Mouse (Mus musculus): ENCODE data around the gene Wwp2.

DNA sequence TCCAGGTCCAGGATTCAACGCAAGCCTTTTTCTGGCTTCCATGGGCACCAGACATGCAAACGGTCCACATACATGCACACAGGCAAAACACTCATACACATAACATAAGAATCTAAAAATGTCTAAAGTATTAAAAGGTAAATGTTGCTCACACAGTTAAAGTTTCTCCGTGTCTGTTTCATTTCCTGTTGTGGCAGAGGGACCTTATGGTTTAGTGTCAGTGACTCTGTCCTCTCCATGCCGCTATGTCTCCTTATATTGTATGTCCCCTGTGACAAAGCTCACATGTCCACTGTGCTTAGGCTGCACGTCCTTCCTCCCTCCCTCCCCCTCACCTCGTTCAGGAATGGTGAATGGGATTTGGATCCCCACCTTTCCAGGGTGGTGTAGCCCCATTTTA, 13.5 kb downstream of the Wwp2 start:
- TF ChIP-seq GABPA (IDR thresholded peaks at IDR 0.05; ENCODE audit: low read depth, low read length) = no peak
- TF ChIP-seq TBP (IDR thresholded peaks at IDR 0.05; ENCODE audit: low read depth, low read length) = no peak
- no peak for TF ChIP-seq HCFC1 (IDR thresholded peaks at IDR 0.05; ENCODE audit: low read depth, low read length)
- TF ChIP-seq CTCF (IDR thresholded peaks at IDR 0.05 in 2 of 3, conservative IDR thresholded peaks at IDR 0.05 in 1 of 3; ENCODE audit: control insufficient read depth in 1 of 3, insufficient read depth in 1 of 3, low read depth in 2 of 3, low read length in 3 of 3, poor library complexity in 1 of 3, severe bottlenecking in 1 of 3) = no peak
- no peak for TF ChIP-seq EP300 (IDR thresholded peaks at IDR 0.05; ENCODE audit: low read depth in 1 of 2, low read length in 2 of 2)
- no peak for TF ChIP-seq POLR2A (IDR thresholded peaks at IDR 0.05; ENCODE audit: control insufficient read depth in 1 of 2, insufficient read depth in 1 of 2, low read depth in 1 of 2, low read length in 2 of 2, poor library complexity in 1 of 2)
- TF ChIP-seq POLR2AphosphoS2 (IDR thresholded peaks at IDR 0.05; ENCODE audit: low read length) = no peak
- TF ChIP-seq NRF1 (IDR thresholded peaks at IDR 0.05; ENCODE audit: insufficient read depth, low read depth, low read length, poor library complexity, severe bottlenecking) = no peak
- TF ChIP-seq MXI1 (IDR thresholded peaks at IDR 0.05; ENCODE audit: low read depth, low read length) = no peak
- TF ChIP-seq ELF1 (IDR thresholded peaks at IDR 0.05; ENCODE audit: low read depth, low read length) = no peak
- no peak for TF ChIP-seq RCOR1 (IDR thresholded peaks at IDR 0.05; ENCODE audit: low read depth, low read length)
- no peak for TF ChIP-seq KAT2A (conservative IDR thresholded peaks at IDR 0.05; ENCODE audit: low read depth, low read length)
- no peak for TF ChIP-seq SMC3 (IDR thresholded peaks at IDR 0.05; ENCODE audit: low read depth, low read length)
- TF ChIP-seq MYC (IDR thresholded peaks at IDR 0.05; ENCODE audit: low read depth, low read length) = no peak

Data from MEL (cell line).